Mouse (Mus musculus) midbrain, embryonic 13.5 days (tissue): ENCODE results near the gene Rsph6a. TPM values are rescaled to one million over a fixed set of nuclear protein-coding genes. Genes with fewer than 3 reads are reported as not detected.

Experiments
- ATAC-seq: fragments of 200-750 bp; cut with Nextera tagmentation; 2 replicates; pipeline ENCODE4 v1.8.0; 2017; ENCODE audit warnings: mild to moderate bottlenecking, moderate TSS enrichment, moderate library complexity
- H3K27ac ChIP-seq: fragments of 300-500 bp; sonication (generic); 2 replicates; pipeline ENCODE4 v1.5.1; 2015; ENCODE audit warnings: inconsistent platforms, mild to moderate bottlenecking, moderate library complexity
- H3K27me3 ChIP-seq: fragments of 300-500 bp; sonication (generic); 2 replicates; pipeline ENCODE4 v1.6.1; 2015; ENCODE audit warnings: mild to moderate bottlenecking, inconsistent platforms
- H3K36me3 ChIP-seq: fragments of 300-500 bp; sonication (generic); 2 replicates; pipeline ENCODE4 v1.6.1; 2015; ENCODE audit warnings: mild to moderate bottlenecking, inconsistent platforms
- H3K4me1 ChIP-seq: fragments of 300-500 bp; sonication (generic); replicated peaks from 2 replicates; pipeline ENCODE4 v1.6.1; 2015; ENCODE audit warnings: inconsistent platforms
- H3K4me2 ChIP-seq: fragments of 300-500 bp; sonication (generic); replicated peaks from 2 replicates; pipeline ENCODE4 v1.6.1; 2015; ENCODE audit warnings: moderate library complexity, mild to moderate bottlenecking, inconsistent platforms
- H3K4me3 ChIP-seq: fragments of 300-500 bp; sonication (generic); replicated peaks from 2 replicates; pipeline ENCODE4 v1.5.1; 2015; ENCODE audit warnings: mild to moderate bottlenecking, inconsistent platforms
- H3K9ac ChIP-seq: fragments of 300-500 bp; sonication (generic); replicated peaks from 2 replicates; pipeline ENCODE4 v1.6.1; 2015; ENCODE audit warnings: mild to moderate bottlenecking, inconsistent platforms
- H3K9me3 ChIP-seq: fragments of 300-500 bp; sonication (generic); 2 replicates; pipeline ENCODE4 v1.6.1; 2016; ENCODE audit warnings: mild to moderate bottlenecking, inconsistent platforms
- WGBS: fragments of 180-500 bp; shearing (Covaris S2); methylation state at CpG from one replicate; pipeline ENCODE4 v1.1.7; 2015; 5-methylcytosine and 5-hydroxymethylcytosine counted together
- polyA plus RNA-seq: library from polyadenylated mRNA; unstranded; fragments of >200 nt; fragmentation: Nextera tagmentation; extraction: Ambion mirVana; gene quantifications from 2 replicates; pipeline ENCODE4 v1.2.1, GENCODE M21; 2015

The Rsph6a gene
- polyA plus RNA-seq, 1 experiment from 2014 or later, result 0.09 TPM

- Histone ChIP-seq H3K27ac (peak overlapping the region; percentile 82), H3K4me3 (peak overlapping the region; percentile 63), H3K27me3 (peaks cover 35% of the 10 kb centered on the region), H3K9ac (peak overlapping the region; percentile 72), H3K4me1 (peaks cover 55% of the 10 kb centered on the region), H3K36me3 (peaks cover 20% of the 10 kb centered on the region), H3K4me2 (peak overlapping the region; percentile 98), H3K9me3 (no peaks in the 10 kb centered on the region)
- ATAC-seq, result peak; percentile 3; the same call in 1 of the 2 replicates
- WGBS, result under 1% methylated on average over 84 of the region's 87 CpGs
These were observed 40.6 kb downstream of the Rsph6a start for GRCm38 (mm10) chr7:19094826-19095750.

- Histone ChIP-seq H3K36me3 (peaks cover 14% of the 10 kb centered on the region), H3K27ac (peak overlapping the region; percentile 82), H3K27me3 (peaks cover 29% of the 10 kb centered on the region), H3K4me3 (peak overlapping the region; percentile 63), H3K4me1 (peaks cover 55% of the 10 kb centered on the region), H3K4me2 (peak overlapping the region; percentile 98), H3K9ac (peak overlapping the region; percentile 72), H3K9me3 (no peaks in the 10 kb centered on the region)
- under 1% methylated on average over 19 of the region's 19 CpGs for WGBS
- ATAC-seq, result no peak
These were observed 41.2 kb downstream of the Rsph6a start for GRCm38 (mm10) chr7:19095751-19096110.

GRCm38 (mm10) chr7:19096421-19096976 lies 42.0 kb downstream of the Rsph6a start:
- 60% methylated on average over 5 of the region's 5 CpGs for WGBS
- Histone ChIP-seq H3K4me1 (peaks cover 55% of the 10 kb centered on the region), H3K4me3 (peak overlapping the region; percentile 63)

GRCm38 (mm10) chr7:19097217-19097616 lies 42.7 kb downstream of the Rsph6a start:
- H3K4me1 ChIP-seq, result peaks cover 50% of the 10 kb centered on the region
- no peak for ATAC-seq
- H3K36me3 ChIP-seq, result no peaks in the 10 kb centered on the region

More at GRCm38 (mm10) chr7:19096421-19096976, 42.0 kb downstream of the Rsph6a start:
- H3K9ac ChIP-seq, result peak overlapping the region; percentile 72
- peak overlapping the region; percentile 98 for H3K4me2 ChIP-seq
- ATAC-seq, result no peak
- H3K27me3 ChIP-seq, result peaks cover 21% of the 10 kb centered on the region
- H3K9me3 ChIP-seq, result no peaks in the 10 kb centered on the region
- no peak overlapping the region for H3K27ac ChIP-seq
- H3K36me3 ChIP-seq, result peaks cover 7% of the 10 kb centered on the region

GRCm38 (mm10) chr7:19097863-19098262 lies 43.4 kb downstream of the Rsph6a start:
- Histone ChIP-seq H3K27me3 (peaks cover 10% of the 10 kb centered on the region; the same call in 1 of the 2 replicates), H3K9ac (no peak overlapping the region), H3K4me3 (no peak overlapping the region), H3K4me1 (peaks cover 44% of the 10 kb centered on the region), H3K36me3 (no peaks in the 10 kb centered on the region), H3K9me3 (no peaks in the 10 kb centered on the region), H3K27ac (no peak overlapping the region), H3K4me2 (no peak overlapping the region)
- ATAC-seq, result no peak

More at GRCm38 (mm10) chr7:19097217-19097616, 42.7 kb downstream of the Rsph6a start:
- WGBS, result 64% methylated on average over 2 of the region's 2 CpGs
- Histone ChIP-seq H3K27me3 (peaks cover 14% of the 10 kb centered on the region), H3K9ac (no peak overlapping the region), H3K27ac (no peak overlapping the region), H3K9me3 (no peaks in the 10 kb centered on the region), H3K4me3 (no peak overlapping the region), H3K4me2 (no peak overlapping the region)

- Histone ChIP-seq H3K9me3 (no peaks in the 10 kb centered on the region), H3K27me3 (peaks cover 10% of the 10 kb centered on the region; the same call in 1 of the 2 replicates), H3K9ac (no peak overlapping the region; the same call in 1 of the 2 replicates), H3K27ac (no peak overlapping the region), H3K4me3 (no peak overlapping the region), H3K4me2 (no peak overlapping the region), H3K4me1 (peaks cover 34% of the 10 kb centered on the region), H3K36me3 (no peaks in the 10 kb centered on the region)
- no peak for ATAC-seq
- WGBS, result 61% methylated on average over 7 of the region's 7 CpGs
These were observed 44.3 kb downstream of the Rsph6a start for GRCm38 (mm10) chr7:19098811-19099210.

- H3K4me1 ChIP-seq, result peaks cover 20% of the 10 kb centered on the region
- no peak overlapping the region for H3K4me2 ChIP-seq
- H3K27me3 ChIP-seq, result peaks cover 6% of the 10 kb centered on the region; the same call in 1 of the 2 replicates
- H3K36me3 ChIP-seq, result no peaks in the 10 kb centered on the region
- no peak overlapping the region for H3K9ac ChIP-seq
- no peaks in the 10 kb centered on the region for H3K9me3 ChIP-seq
- WGBS, result 79% methylated on average over 1 of the region's 1 CpGs
- H3K4me3 ChIP-seq, result no peak overlapping the region
- H3K27ac ChIP-seq, result no peak overlapping the region
- no peak for ATAC-seq
These were observed 45.8 kb downstream of the Rsph6a start for GRCm38 (mm10) chr7:19100290-19100689.

GRCm38 (mm10) chr7:19103741-19104140 lies 49.3 kb downstream of the Rsph6a start:
- no peaks in the 10 kb centered on the region for H3K4me1 ChIP-seq
- H3K9ac ChIP-seq, result no peak overlapping the region
- no peak for ATAC-seq
- no peak overlapping the region for H3K4me2 ChIP-seq
- H3K27me3 ChIP-seq, result no peaks in the 10 kb centered on the region
- no peaks in the 10 kb centered on the region for H3K36me3 ChIP-seq
- H3K4me3 ChIP-seq, result no peak overlapping the region
- H3K9me3 ChIP-seq, result no peaks in the 10 kb centered on the region
- H3K27ac ChIP-seq, result no peak overlapping the region

- Histone ChIP-seq H3K4me2 (no peak overlapping the region), H3K4me3 (no peak overlapping the region), H3K9ac (no peak overlapping the region), H3K27ac (no peak overlapping the region), H3K27me3 (no peaks in the 10 kb centered on the region), H3K36me3 (no peaks in the 10 kb centered on the region), H3K9me3 (no peaks in the 10 kb centered on the region), H3K4me1 (no peaks in the 10 kb centered on the region)
- 81% methylated on average over 2 of the region's 2 CpGs for WGBS
- ATAC-seq, result no peak
These were observed 50.0 kb downstream of the Rsph6a start for GRCm38 (mm10) chr7:19104486-19104885.

- no peaks in the 10 kb centered on the region for H3K36me3 ChIP-seq
- no peaks in the 10 kb centered on the region for H3K9me3 ChIP-seq
- H3K4me3 ChIP-seq, result no peak overlapping the region
- H3K4me1 ChIP-seq, result no peaks in the 10 kb centered on the region
- 70% methylated on average over 3 of the region's 3 CpGs for WGBS
- no peak for ATAC-seq
- H3K27ac ChIP-seq, result no peak overlapping the region
- no peak overlapping the region for H3K4me2 ChIP-seq
- no peak overlapping the region for H3K9ac ChIP-seq
- H3K27me3 ChIP-seq, result no peaks in the 10 kb centered on the region
These were observed 52.9 kb downstream of the Rsph6a start for GRCm38 (mm10) chr7:19107436-19107835.

- 84% methylated on average over 1 of the region's 1 CpGs for WGBS
- H3K27ac ChIP-seq, result no peak overlapping the region
- no peaks in the 10 kb centered on the region for H3K9me3 ChIP-seq
- no peak overlapping the region for H3K9ac ChIP-seq
- no peak overlapping the region for H3K4me3 ChIP-seq
- no peaks in the 10 kb centered on the region for H3K4me1 ChIP-seq
- ATAC-seq, result no peak
- no peaks in the 10 kb centered on the region for H3K36me3 ChIP-seq
- no peak overlapping the region for H3K4me2 ChIP-seq
- no peaks in the 10 kb centered on the region for H3K27me3 ChIP-seq
These were observed 55.1 kb downstream of the Rsph6a start for GRCm38 (mm10) chr7:19109565-19109964.

- peak within 1 kb of the TSS; percentile 48 for H3K4me2 ChIP-seq
- peaks cover 23% of the 10 kb centered on the region for H3K4me1 ChIP-seq
- no peak within 1 kb of the TSS for H3K27ac ChIP-seq
- peak; percentile 25; the same call in 1 of the 2 replicates for ATAC-seq
- peaks cover 12% of the 10 kb centered on the region for H3K27me3 ChIP-seq
- 0 out of 2 replicates have a peak within 1 kb of the TSS, but pooled peaks have one; percentile 10 for H3K9ac ChIP-seq
- WGBS, result 25% methylated on average over 45 of the region's 64 CpGs
- no peaks in the 10 kb centered on the region for H3K9me3 ChIP-seq
- no peaks in the 10 kb centered on the region for H3K36me3 ChIP-seq
- peak within 1 kb of the TSS; percentile 31 for H3K4me3 ChIP-seq
These were observed 63.7 kb downstream of the Rsph6a start, which contains the start of gene Gm4969 for GRCm38 (mm10) chr7:19118028-19118771. Gene Gm4969, minus strand, starts transcription at chr7:19118368.
